Mouse (Mus musculus) liver, postnatal 0 days (tissue): ENCODE measurements around the gene Eif4e2. TPM values are rescaled to one million over a fixed set of nuclear protein-coding genes. Genes with fewer than 3 reads are reported as not detected.
A peak's percentile ranks its signal among the peaks of the same experiment; 100 is the strongest.

ENCODE experiments used
- ATAC-seq: fragments of 200-750 bp; cut with Nextera tagmentation; 2 replicates; pipeline ENCODE4 v1.8.0; 2017; ENCODE audit warnings: mild to moderate bottlenecking, moderate library complexity
- DNase-seq: peaks from one replicate; pipeline ENCODE4 v3.0.0-alpha.2; 2016
- H3K27ac ChIP-seq: fragments of 300-500 bp; sonication (generic); 2 replicates; pipeline ENCODE4 v1.5.1; 2014; ENCODE audit warnings: antibody characterized with exemption, moderate library complexity, mild to moderate bottlenecking, low read depth
- H3K27me3 ChIP-seq: fragments of 300-500 bp; sonication (generic); 2 replicates; pipeline ENCODE4 v1.6.1; 2014; ENCODE audit warnings: low read length, control low read depth, mixed read lengths; ENCODE audit not compliant: insufficient read depth
- H3K36me3 ChIP-seq: fragments of 300-500 bp; sonication (generic); replicated peaks from 2 replicates; pipeline ENCODE4 v1.6.1; 2014; ENCODE audit warnings: mild to moderate bottlenecking, control low read depth, low read length, moderate library complexity, mixed read lengths; ENCODE audit not compliant: insufficient read depth
- H3K4me1 ChIP-seq: fragments of 300-500 bp; sonication (generic); 2 replicates; pipeline ENCODE4 v1.6.1; 2014; ENCODE audit warnings: antibody characterized with exemption, mild to moderate bottlenecking, control low read depth; ENCODE audit not compliant: insufficient read depth
- H3K4me2 ChIP-seq: fragments of 300-500 bp; sonication (generic); 2 replicates; pipeline ENCODE4 v1.6.1; 2014; ENCODE audit warnings: low read depth, mild to moderate bottlenecking, low read length, moderate library complexity, mixed read lengths
- H3K4me3 ChIP-seq: fragments of 300-500 bp; sonication (generic); 2 replicates; pipeline ENCODE4 v1.5.1; 2014; ENCODE audit warnings: low read depth, low read length
- H3K9ac ChIP-seq: fragments of 300-500 bp; sonication (generic); replicated peaks from 2 replicates; pipeline ENCODE4 v1.6.1; 2014; ENCODE audit warnings: mild to moderate bottlenecking, moderate library complexity
- H3K9me3 ChIP-seq: fragments of 300-500 bp; sonication (generic); 2 replicates; pipeline ENCODE4 v1.6.1; 2016; ENCODE audit warnings: mild to moderate bottlenecking, control low read depth, low read length, mixed read lengths
- CTCF ChIP-seq: sonication (generic); IDR thresholded peaks from 2 replicates; pipeline ENCODE4 v1.5.1; 2016; ENCODE audit warnings: antibody characterized with exemption, low read depth
- EP300 ChIP-seq: IDR thresholded peaks from 2 replicates; pipeline ENCODE4 v1.6.1; 2016; ENCODE audit warnings: antibody characterized with exemption, low read depth, mild to moderate bottlenecking
- WGBS: fragments of 180-500 bp; shearing (Covaris S2); extraction: QIAGEN DNeasy Blood & Tissue Kit; methylation state at CpG from one replicate; pipeline ENCODE4 v1.1.7; 2014; ENCODE audit not compliant: insufficient replicate concordance; 5-methylcytosine and 5-hydroxymethylcytosine counted together
- polyA plus RNA-seq: library from polyadenylated mRNA; unstranded; fragments of >200 nt; fragmentation: Nextera tagmentation; extraction: Ambion mirVana; gene quantifications from 2 replicates; pipeline ENCODE4 v1.2.1, GENCODE M21; 2015

The Eif4e2 gene
- polyA plus RNA-seq, 1 experiment from 2014 or later, result 91.7 TPM

DNA sequence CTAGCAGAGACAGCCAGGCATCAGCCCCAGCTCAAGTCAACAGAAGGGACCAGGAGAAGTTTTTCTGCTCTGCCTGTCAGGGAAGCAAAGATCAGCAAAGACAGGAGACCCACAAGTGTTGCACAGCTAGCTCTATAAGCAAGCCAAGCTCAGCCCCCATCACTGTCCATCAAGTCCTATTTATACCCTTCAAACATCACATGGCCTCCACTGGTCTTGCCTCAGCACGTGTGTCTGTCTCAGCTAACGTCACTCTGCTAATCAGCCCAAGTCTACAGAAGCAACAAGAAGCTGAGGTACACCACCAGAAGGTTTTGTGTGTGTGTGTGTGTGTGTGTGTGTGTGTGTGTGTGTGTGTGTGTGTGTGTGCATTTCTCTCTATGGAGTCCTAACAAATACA is 12.9 kb upstream of the Eif4e2 start:
- H3K27me3 ChIP-seq, result 0 out of 2 replicates have a peak, but pooled peaks cover 2% of the 10 kb centered on the region
- ATAC-seq, result no peak
- no peak overlapping the region for H3K4me3 ChIP-seq
- WGBS, result 40% methylated on average over 2 of the region's 2 CpGs
- no peak for DNase-seq
- H3K4me1 ChIP-seq, result no peaks in the 10 kb centered on the region
- no peak overlapping the region for H3K27ac ChIP-seq
- H3K4me2 ChIP-seq, result no peak overlapping the region
- no peak overlapping the region for H3K9ac ChIP-seq
- TF ChIP-seq CTCF (no peak), EP300 (no peak)
- no peaks in the 10 kb centered on the region for H3K36me3 ChIP-seq
- no peaks in the 10 kb centered on the region for H3K9me3 ChIP-seq

DNA sequence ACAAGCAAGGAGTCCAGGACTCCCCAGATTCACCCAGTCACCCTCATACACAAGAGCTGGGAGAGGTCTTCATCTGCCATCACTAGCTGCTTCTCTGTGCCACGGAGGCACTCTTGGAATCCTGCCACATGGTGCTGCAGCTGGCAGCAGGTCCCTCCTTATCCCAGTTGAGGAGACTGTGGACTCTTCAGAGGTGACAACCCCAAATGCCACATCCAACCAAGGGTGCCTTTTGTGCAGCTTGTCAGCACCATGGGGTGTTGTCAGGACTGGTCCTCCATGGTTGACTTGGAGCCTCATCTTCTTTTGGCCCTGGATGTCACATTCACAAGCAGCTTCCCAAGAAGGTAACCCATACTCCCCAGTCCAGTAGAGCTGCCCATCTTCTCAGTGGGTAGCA is 11.9 kb upstream of the Eif4e2 start:
- no peak for ATAC-seq
- Histone ChIP-seq H3K9me3 (no peaks in the 10 kb centered on the region), H3K4me3 (no peak overlapping the region), H3K27me3 (peaks cover 11% of the 10 kb centered on the region; the same call in 1 of the 2 replicates), H3K9ac (no peak overlapping the region), H3K36me3 (no peaks in the 10 kb centered on the region), H3K4me2 (no peak overlapping the region), H3K4me1 (no peaks in the 10 kb centered on the region), H3K27ac (no peak overlapping the region)
- 53% methylated on average over 1 of the region's 1 CpGs for WGBS
- TF ChIP-seq EP300 (no peak), CTCF (no peak)
- DNase-seq, result no peak

DNA sequence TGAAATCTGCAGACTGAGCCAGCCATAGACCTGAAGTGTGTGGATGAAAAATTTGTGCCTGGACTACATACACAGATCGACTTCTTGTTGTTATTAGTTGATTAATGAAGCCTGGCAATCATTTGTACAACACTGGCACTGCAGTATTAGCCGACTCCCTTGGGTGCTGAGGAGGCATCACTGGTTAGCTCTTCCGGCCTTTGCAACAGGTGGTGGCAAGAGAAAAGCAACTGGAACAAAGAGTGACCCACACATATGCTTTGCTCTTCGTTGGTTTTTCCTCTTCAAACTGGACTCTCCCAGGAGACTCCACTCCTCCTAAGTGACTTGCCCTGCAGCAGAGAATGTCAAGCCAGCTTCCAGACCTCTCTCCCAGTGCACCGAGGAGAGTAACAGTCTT is 9.9 kb upstream of the Eif4e2 start:
- H3K4me3 ChIP-seq, result no peak overlapping the region
- H3K4me1 ChIP-seq, result no peaks in the 10 kb centered on the region
- ATAC-seq (no peak), DNase-seq (no peak)
- H3K27ac ChIP-seq, result no peak overlapping the region
- no peak overlapping the region for H3K4me2 ChIP-seq
- H3K27me3 ChIP-seq, result peaks cover 22% of the 10 kb centered on the region; the same call in 1 of the 2 replicates
- no peaks in the 10 kb centered on the region for H3K36me3 ChIP-seq
- no peak for TF ChIP-seq CTCF
- no peak for TF ChIP-seq EP300
- H3K9me3 ChIP-seq, result no peaks in the 10 kb centered on the region
- H3K9ac ChIP-seq, result no peak overlapping the region
- WGBS, result 72% methylated on average over 5 of the region's 5 CpGs

DNA sequence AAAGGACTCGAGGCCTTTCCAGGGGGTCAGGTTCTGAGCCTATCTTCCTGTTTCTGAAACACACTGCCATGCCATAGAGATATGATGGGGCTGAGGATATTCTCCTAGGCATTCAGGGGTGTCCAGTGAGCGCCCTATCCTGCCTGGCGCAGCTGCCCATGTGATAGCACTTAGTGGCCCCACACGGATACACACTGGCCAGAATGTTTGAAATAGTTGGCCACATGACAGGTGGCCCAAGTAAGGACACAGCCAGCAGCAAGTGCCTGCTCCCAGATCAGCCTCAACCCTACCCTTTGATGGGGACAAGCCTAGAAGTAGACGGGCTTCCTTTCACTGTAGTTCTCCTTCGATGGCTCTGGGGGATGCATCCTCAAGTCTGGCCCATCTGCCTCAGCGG is 9.2 kb upstream of the Eif4e2 start, which contains the start of gene Chrng:
Gene Chrng (plus strand): TSS at position 193 of the 400 bp plus-strand sequence.
- no peaks in the 10 kb centered on the region for H3K36me3 ChIP-seq
- DNase-seq (no peak), ATAC-seq (no peak)
- no peaks in the 10 kb centered on the region for H3K9me3 ChIP-seq
- H3K4me3 ChIP-seq, result no peak within 1 kb of the TSS
- no peak within 1 kb of the TSS for H3K9ac ChIP-seq
- no peaks in the 10 kb centered on the region for H3K4me1 ChIP-seq
- TF ChIP-seq CTCF, result no peak
- TF ChIP-seq EP300, result no peak
- H3K4me2 ChIP-seq, result no peak within 1 kb of the TSS
- no peak within 1 kb of the TSS for H3K27ac ChIP-seq
- WGBS, result 80% methylated on average over 7 of the region's 7 CpGs
- H3K27me3 ChIP-seq, result peaks cover 22% of the 10 kb centered on the region; the same call in 1 of the 2 replicates

DNA sequence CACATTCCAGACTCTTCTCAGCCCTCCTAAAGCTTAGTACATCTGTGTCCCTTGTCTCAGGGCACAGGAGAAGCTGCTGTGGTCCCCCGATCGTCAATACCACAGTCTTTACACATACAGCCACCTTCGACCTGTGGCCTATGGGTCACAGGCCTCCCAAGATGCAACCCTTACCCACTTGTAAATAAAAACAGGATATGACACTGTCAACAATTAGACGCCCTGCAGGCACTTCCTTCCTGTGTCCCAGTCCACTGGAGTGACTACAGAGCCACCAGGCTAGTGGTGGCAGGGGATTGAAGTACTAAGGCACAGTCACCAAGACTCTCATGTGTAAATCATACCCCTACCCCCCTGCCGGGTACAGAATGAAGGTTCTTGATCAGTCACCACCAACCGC is 8.7 kb upstream of the Eif4e2 start:
- no peak for TF ChIP-seq EP300
- TF ChIP-seq CTCF, result no peak
- H3K9me3 ChIP-seq, result no peaks in the 10 kb centered on the region
- H3K27me3 ChIP-seq, result peaks cover 22% of the 10 kb centered on the region; the same call in 1 of the 2 replicates
- H3K4me2 ChIP-seq, result no peak overlapping the region
- no peak for DNase-seq
- ATAC-seq, result no peak
- no peak overlapping the region for H3K27ac ChIP-seq
- no peaks in the 10 kb centered on the region for H3K36me3 ChIP-seq
- no peak overlapping the region for H3K9ac ChIP-seq
- WGBS, result 42% methylated on average over 6 of the region's 6 CpGs
- no peak overlapping the region for H3K4me3 ChIP-seq
- H3K4me1 ChIP-seq, result no peaks in the 10 kb centered on the region

DNA sequence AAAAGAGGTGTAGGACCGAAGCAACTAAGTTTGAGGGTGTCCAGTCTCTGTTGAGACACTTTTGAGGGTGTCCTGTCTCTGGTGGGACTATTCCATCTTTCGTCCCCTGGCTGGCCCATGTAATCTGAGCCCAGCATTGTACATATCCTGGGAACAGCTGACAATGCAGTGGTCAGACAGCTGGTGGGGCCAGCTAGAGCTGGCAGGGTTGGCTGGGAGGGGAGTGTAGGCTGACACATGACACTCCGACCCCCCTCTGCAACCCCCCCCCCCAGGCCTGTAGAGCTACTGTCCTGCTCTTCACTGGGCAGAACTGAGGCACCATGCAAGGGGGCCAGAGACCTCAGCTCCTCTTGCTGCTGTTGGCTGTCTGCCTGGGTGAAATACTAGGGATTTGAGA is 8.2 kb upstream of the Eif4e2 start:
- Histone ChIP-seq H3K9me3 (no peaks in the 10 kb centered on the region), H3K4me1 (no peaks in the 10 kb centered on the region), H3K27ac (no peak overlapping the region), H3K4me3 (no peak overlapping the region), H3K9ac (no peak overlapping the region), H3K4me2 (no peak overlapping the region), H3K36me3 (no peaks in the 10 kb centered on the region), H3K27me3 (peaks cover 22% of the 10 kb centered on the region; the same call in 1 of the 2 replicates)
- ATAC-seq, result no peak
- no peak for DNase-seq
- no peak for TF ChIP-seq CTCF
- TF ChIP-seq EP300, result no peak
- 43% methylated on average over 3 of the region's 3 CpGs for WGBS

DNA sequence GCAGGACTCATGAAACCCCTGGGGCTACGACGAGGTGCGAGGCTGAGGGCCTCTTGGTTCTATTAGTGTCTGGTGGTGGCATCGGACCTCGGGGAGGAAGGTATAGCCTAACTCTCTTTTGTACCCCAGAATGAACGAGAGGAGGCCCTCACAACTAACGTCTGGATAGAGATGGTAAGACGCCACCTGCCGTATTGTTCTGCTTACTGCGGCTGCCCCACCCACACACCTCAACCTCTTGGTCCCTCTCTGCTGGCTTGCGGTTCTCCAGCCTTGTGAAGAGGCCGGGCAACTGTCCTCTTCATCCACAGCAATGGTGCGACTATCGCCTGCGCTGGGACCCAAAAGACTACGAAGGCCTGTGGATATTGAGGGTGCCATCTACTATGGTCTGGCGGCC is 7.4 kb upstream of the Eif4e2 start:
- Histone ChIP-seq H3K4me1 (no peaks in the 10 kb centered on the region), H3K9me3 (no peaks in the 10 kb centered on the region), H3K4me3 (no peak overlapping the region), H3K4me2 (no peak overlapping the region), H3K36me3 (no peaks in the 10 kb centered on the region), H3K27ac (no peak overlapping the region), H3K27me3 (peaks cover 22% of the 10 kb centered on the region; the same call in 1 of the 2 replicates), H3K9ac (no peak overlapping the region)
- DNase-seq (no peak), ATAC-seq (no peak)
- TF ChIP-seq CTCF (peak; percentile 46), EP300 (no peak)
- WGBS, result 22% methylated on average over 17 of the region's 17 CpGs
